In the genomic region with DNA sequence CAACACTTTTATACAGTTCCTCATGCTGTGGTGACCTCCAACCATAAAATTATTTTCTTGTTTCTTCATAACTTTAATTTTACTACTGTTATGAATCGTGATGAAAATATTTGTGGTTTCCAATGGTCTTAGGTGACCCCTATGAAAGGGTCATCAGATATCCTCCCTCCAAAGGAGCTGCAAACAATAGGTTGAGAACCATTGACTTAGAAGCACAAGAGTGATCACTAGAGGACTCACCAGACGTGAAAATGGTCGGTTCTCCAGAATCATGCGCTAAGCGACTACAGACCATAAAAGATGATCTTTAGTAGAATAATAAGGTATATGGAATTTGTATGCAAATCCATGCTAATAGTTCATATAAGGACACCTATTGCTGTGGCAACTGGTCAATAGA, we compare ENCODE assay signal across 19 mouse cellular contexts.
"Had no signal": no experiment of that assay in that cellular context is flagged by ENCODE, and none has a peak within 500 bp of the region (broad histone marks: within the 10 kb centered on the region; RNA-seq: fewer than 3 reads in every experiment).

No protein-coding gene starts in this region.

- H3K27ac ChIP-seq: kidney, postnatal 0 days; limb, embryonic 12.5 days; limb, embryonic 15.5 days; liver, embryonic 13.5 days; lung, embryonic 15.5 days; stomach, postnatal 0 days had no signal

- H3K36me3 ChIP-seq: limb, embryonic 12.5 days; limb, embryonic 15.5 days; liver, embryonic 13.5 days; lung, embryonic 15.5 days had no signal

- H3K9ac ChIP-seq: limb, embryonic 12.5 days; limb, embryonic 15.5 days; liver, embryonic 13.5 days; lung, embryonic 15.5 days had no signal

- H3K27me3 ChIP-seq: limb, embryonic 12.5 days; limb, embryonic 15.5 days; liver, embryonic 13.5 days; lung, embryonic 15.5 days had no signal

- H3K4me1 ChIP-seq: limb, embryonic 12.5 days; limb, embryonic 15.5 days had no signal

- H3K9me3 ChIP-seq: limb, embryonic 12.5 days; limb, embryonic 15.5 days; liver, embryonic 13.5 days; lung, embryonic 15.5 days had no signal

- H3K4me3 ChIP-seq: limb, embryonic 12.5 days; limb, embryonic 15.5 days; liver, embryonic 13.5 days; lung, embryonic 15.5 days had no signal

- ATAC-seq: intestine, postnatal 0 days had no signal

- H3K4me2 ChIP-seq: limb, embryonic 12.5 days; limb, embryonic 15.5 days; liver, embryonic 13.5 days; lung, embryonic 15.5 days; midbrain, embryonic 11.5 days had no signal

- DNase-seq: kidney, adult 2 months; kidney, postnatal 25 days; layer of hippocampus, postnatal 36 days; left cerebral cortex, postnatal 4 days; liver, embryonic 13.5 days; lung, adult 18-20 months; lung, postnatal 10 days; lung, postnatal 36 days; midbrain, embryonic 14.5 days; spleen, adult 18-20 months; thymus, adult 2 months; thymus, postnatal 25 days had no signal
